Mouse (Mus musculus): ENCODE measurements around the gene Ccdc148. TPM values are rescaled to one million over a fixed set of nuclear protein-coding genes. Genes with fewer than 3 reads are reported as not detected.

The Ccdc148 gene
- polyA plus RNA-seq, 1 experiment from 2014 or later = 1.2 TPM

- 77% methylated on average over 1 of the region's 1 CpGs for WGBS
- no peak for DNase-seq (ENCODE audit: low spot score)
- no peaks in the 10 kb centered on the region for H3K9me3 ChIP-seq
- peaks cover 12% of the 10 kb centered on the region; the same call in 1 of the 2 replicates for H3K4me1 ChIP-seq (replicated peaks)
- no peaks in the 10 kb centered on the region for H3K27me3 ChIP-seq (ENCODE audit: insufficient read depth, poor library complexity, severe bottlenecking)
- no peaks in the 10 kb centered on the region for H3K36me3 ChIP-seq
- no peak overlapping the region for H3K4me3 ChIP-seq
- H3K27ac ChIP-seq = no peak overlapping the region
Measured at GRCm38 (mm10) chr2:58783526-58783925, 377.0 kb downstream of the Ccdc148 start.

GRCm38 (mm10) chr2:58778986-58779495 is 381.4 kb downstream of the Ccdc148 start:
- Histone ChIP-seq H3K4me3 (no peak overlapping the region), H3K9me3 (no peaks in the 10 kb centered on the region), H3K27me3 (ENCODE audit: insufficient read depth, poor library complexity, severe bottlenecking) (no peaks in the 10 kb centered on the region), H3K36me3 (no peaks in the 10 kb centered on the region), H3K4me1 (replicated peaks) (no peaks in the 10 kb centered on the region), H3K27ac (no peak overlapping the region)
- DNase-seq (ENCODE audit: low spot score) = no peak
- WGBS = 88% methylated on average over 3 of the region's 3 CpGs

GRCm38 (mm10) chr2:58773833-58774232 is 386.6 kb downstream of the Ccdc148 start:
- Histone ChIP-seq H3K4me3 (no peak overlapping the region), H3K27ac (no peak overlapping the region), H3K4me1 (replicated peaks) (no peaks in the 10 kb centered on the region), H3K27me3 (ENCODE audit: insufficient read depth, poor library complexity, severe bottlenecking) (no peaks in the 10 kb centered on the region), H3K9me3 (no peaks in the 10 kb centered on the region), H3K36me3 (no peaks in the 10 kb centered on the region)
- 87% methylated on average over 9 of the region's 9 CpGs for whole genome bisulfite sequencing
- no peak for DNase-seq (ENCODE audit: low spot score)

Other genes starting within 250 kb of the Ccdc148 start
- 14.7 and 17.2 TPM in 2 replicates for gene Pkp4, start 167 bp upstream of the Ccdc148 start, polyA plus RNA-seq (2016; fragmentation: Nextera tagmentation; extraction: Ambion mirVana)

Measured in hindbrain, embryonic 10.5 days (tissue).